Mouse (Mus musculus) heart, postnatal 0 days (tissue): Measurements from ENCODE around the gene Itsn2.

Source experiments
- CTCF ChIP-seq: IDR thresholded peaks from 2 replicates; pipeline ENCODE4 v1.5.1; 2016; ENCODE audit warnings: antibody characterized with exemption, control low read depth, low read depth
- EP300 ChIP-seq: IDR thresholded peaks from 2 replicates; pipeline ENCODE4 v1.6.1; 2016; ENCODE audit warnings: antibody characterized with exemption, low read depth

GRCm38 (mm10) chr12:4740823-4741222 is 148.4 kb downstream of the Itsn2 start:
- TF ChIP-seq CTCF (no peak), EP300 (no peak)
